Mouse (Mus musculus) olfactory bulb, adult 2 months (tissue): ENCODE measurements around the gene Scgb1b15. TPM values are rescaled to one million over a fixed set of nuclear protein-coding genes. Genes with fewer than 3 reads are reported as not detected.
"Not testable (repeated sequence)": the region's sequence is repeated elsewhere in the genome, so short reads cannot be mapped to it uniquely, and the experiment has no call there.

Experiments used
- H3K27ac ChIP-seq: fragments of 200-500 bp; 2 replicates; pipeline ENCODE4 v1.5.1; 2012; ENCODE audit warnings: low read depth, low read length; ENCODE audit not compliant: insufficient read depth
- H3K4me1 ChIP-seq: fragments of 200-500 bp; 2 replicates; pipeline ENCODE4 v1.6.1; 2012; ENCODE audit warnings: low read length; ENCODE audit not compliant: control insufficient read depth, insufficient read depth
- H3K4me3 ChIP-seq: fragments of 200-500 bp; 2 replicates; pipeline ENCODE4 v1.5.1; 2012; ENCODE audit warnings: mild to moderate bottlenecking, low read depth, low read length, moderate library complexity; ENCODE audit not compliant: insufficient read depth
- polyA plus RNA-seq: library from polyadenylated mRNA; stranded (reverse); fragments of >200 nt; gene quantifications from 2 replicates; pipeline ENCODE4 v1.2.4, GENCODE M21; 2012; ENCODE audit warnings: low replicate concordance; ENCODE audit not compliant: missing spikeins, insufficient read depth, insufficient read length

The Scgb1b15 gene
- not detected in 2 replicates for polyA plus RNA-seq

GRCm38 (mm10) chr7:32836254-32836653, at the start of gene Scgb1b15:
Scgb1b15 (plus strand) TSS chr7:32836554.
- not testable (repeated sequence) for H3K4me3 ChIP-seq, H3K4me1 ChIP-seq, H3K27ac ChIP-seq

GRCm38 (mm10) chr7:32829562-32829961, 6.8 kb upstream of the Scgb1b15 start, which contains the start of gene Scgb2b15:
Scgb2b15 (minus strand) TSS chr7:32829662.
- H3K27ac ChIP-seq, H3K4me3 ChIP-seq, H3K4me1 ChIP-seq: not testable (repeated sequence)

Other genes with a start within 250 kb of the Scgb1b15 start
- gene Scgb2b15, start 6.9 kb upstream of the Scgb1b15 start, polyA plus RNA-seq = not detected in 2 replicates
- gene Scgb2b17, start 220.0 kb downstream of the Scgb1b15 start, polyA plus RNA-seq = not detected in 2 replicates
- not detected in 2 replicates for gene Scgb1b17, start 226.9 kb downstream of the Scgb1b15 start, polyA plus RNA-seq